Mouse (Mus musculus) lung, embryonic 16.5 days (tissue): ENCODE data around the gene Cln3. TPM values are rescaled to one million over a fixed set of nuclear protein-coding genes. Genes with fewer than 3 reads are reported as not detected.

Experiments used
- ATAC-seq: fragments of 200-750 bp; cut with Nextera tagmentation; 2 replicates; pipeline ENCODE4 v1.8.0; 2017; ENCODE audit warnings: low read depth, mild to moderate bottlenecking, moderate library complexity
- H3K27ac ChIP-seq: fragments of 300-500 bp; sonication (generic); 2 replicates; pipeline ENCODE4 v1.5.1; 2014; ENCODE audit warnings: mild to moderate bottlenecking, control low read depth, low read length
- H3K27me3 ChIP-seq: fragments of 300-500 bp; sonication (generic); 2 replicates; pipeline ENCODE4 v1.6.1; 2014; ENCODE audit warnings: low read depth, low read length, mixed read lengths; ENCODE audit not compliant: control insufficient read depth, insufficient read depth
- H3K36me3 ChIP-seq: fragments of 300-500 bp; sonication (generic); 2 replicates; pipeline ENCODE4 v1.6.1; 2014; ENCODE audit warnings: low read length; ENCODE audit not compliant: control insufficient read depth, insufficient read depth
- H3K4me1 ChIP-seq: fragments of 300-500 bp; sonication (generic); replicated peaks from 2 replicates; pipeline ENCODE4 v1.6.1; 2014; ENCODE audit warnings: low read length, mixed read lengths; ENCODE audit not compliant: control insufficient read depth, insufficient read depth
- H3K4me2 ChIP-seq: fragments of 300-500 bp; sonication (generic); 2 replicates; pipeline ENCODE4 v1.6.1; 2014; ENCODE audit warnings: low read depth, low read length, control low read depth
- H3K4me3 ChIP-seq: fragments of 300-500 bp; sonication (generic); 2 replicates; pipeline ENCODE4 v1.5.1; 2014; ENCODE audit warnings: mild to moderate bottlenecking, low read length, control low read depth
- H3K9ac ChIP-seq: fragments of 300-500 bp; sonication (generic); 2 replicates; pipeline ENCODE4 v1.6.1; 2014; ENCODE audit warnings: low read length, control low read depth
- H3K9me3 ChIP-seq: fragments of 300-500 bp; sonication (generic); 2 replicates; pipeline ENCODE4 v1.6.1; 2016; ENCODE audit warnings: low read length; ENCODE audit not compliant: control insufficient read depth
- WGBS: fragments of 180-500 bp; shearing (Covaris S2); extraction: QIAGEN DNeasy Blood & Tissue Kit; methylation state at CpG from one replicate; pipeline ENCODE4 v1.1.7; 2014; 5-methylcytosine and 5-hydroxymethylcytosine counted together
- polyA plus RNA-seq: library from polyadenylated mRNA; unstranded; fragments of >200 nt; fragmentation: Nextera tagmentation; extraction: Ambion mirVana; gene quantifications from 2 replicates; pipeline ENCODE4 v1.2.1, GENCODE M21; 2015

Cln3 gene
- polyA plus RNA-seq, 1 experiment from 2014 or later, result 31.7 TPM

DNA sequence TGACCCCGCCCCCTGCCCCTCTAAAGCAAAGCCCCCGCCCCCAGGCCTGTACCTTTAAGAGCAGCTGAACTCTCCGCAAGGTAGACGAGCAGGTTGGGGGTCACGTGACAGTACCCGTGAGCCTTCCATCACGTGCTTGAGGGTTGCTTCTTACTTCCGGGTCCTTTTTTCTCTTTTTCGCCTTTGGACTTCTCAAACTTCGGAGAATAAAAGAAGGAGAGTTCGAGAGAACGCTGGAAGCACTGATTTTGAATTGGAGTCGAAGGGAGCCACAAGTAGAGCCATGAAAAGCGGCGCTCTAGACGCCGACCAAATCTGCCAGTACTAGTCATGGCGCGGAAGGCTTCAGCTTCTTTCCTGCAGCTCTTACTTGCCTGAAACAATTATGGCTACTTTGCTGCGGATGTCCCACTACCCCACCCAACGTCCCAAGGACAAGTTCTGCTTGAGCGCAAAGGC lies 2.3 kb downstream of the Cln3 start:
- peak; percentile 86 for ATAC-seq
- H3K4me3 ChIP-seq, result peak overlapping the region; percentile 53
- H3K27ac ChIP-seq, result peak overlapping the region; percentile 70
- peak overlapping the region; percentile 68 for H3K9ac ChIP-seq
- WGBS, result under 1% methylated on average over 22 of the region's 22 CpGs
- H3K9me3 ChIP-seq, result no peaks in the 10 kb centered on the region
- H3K36me3 ChIP-seq, result no peaks in the 10 kb centered on the region
- peak overlapping the region; percentile 88 for H3K4me2 ChIP-seq
- no peaks in the 10 kb centered on the region for H3K27me3 ChIP-seq
- peaks cover 6% of the 10 kb centered on the region for H3K4me1 ChIP-seq

- no peaks in the 10 kb centered on the region for H3K27me3 ChIP-seq
- H3K27ac ChIP-seq, result peak overlapping the region; percentile 70; the same call in 1 of the 2 replicates
- 1% methylated on average over 20 of the region's 20 CpGs for WGBS
- no peaks in the 10 kb centered on the region for H3K36me3 ChIP-seq
- peak overlapping the region; percentile 88 for H3K4me2 ChIP-seq
- ATAC-seq, result peak; percentile 46; the same call in 1 of the 2 replicates
- H3K9ac ChIP-seq, result peak overlapping the region; percentile 68
- peak overlapping the region; percentile 53 for H3K4me3 ChIP-seq
- peaks cover 6% of the 10 kb centered on the region for H3K4me1 ChIP-seq
- H3K9me3 ChIP-seq, result no peaks in the 10 kb centered on the region
These were observed 2.9 kb downstream of the Cln3 start for GRCm38 (mm10) chr7:126582759-126583158.

DNA sequence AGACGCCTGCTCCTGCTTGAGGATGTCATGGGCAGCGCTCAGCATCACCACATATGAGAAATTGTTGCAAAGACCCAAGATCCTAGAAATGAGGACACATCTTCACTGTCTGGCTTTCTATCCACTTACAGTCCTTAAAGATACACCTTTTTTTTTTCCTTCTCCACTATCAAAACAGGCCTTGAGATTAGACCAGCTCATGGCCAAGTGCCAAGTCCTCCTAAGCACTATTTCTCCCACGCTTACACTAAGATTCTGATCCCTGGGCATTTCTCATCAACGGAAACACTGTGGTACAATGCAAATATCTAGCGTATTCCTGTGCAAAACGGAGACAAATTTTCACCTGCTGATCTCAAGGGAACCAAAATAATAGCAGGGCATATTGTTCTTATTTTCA lies 4.0 kb downstream of the Cln3 start:
- Histone ChIP-seq H3K4me1 (peaks cover 4% of the 10 kb centered on the region), H3K9ac (no peak overlapping the region), H3K9me3 (no peaks in the 10 kb centered on the region), H3K4me3 (no peak overlapping the region), H3K27ac (no peak overlapping the region), H3K36me3 (no peaks in the 10 kb centered on the region), H3K27me3 (no peaks in the 10 kb centered on the region), H3K4me2 (no peak overlapping the region)
- no peak for ATAC-seq
- WGBS, result 74% methylated on average over 6 of the region's 6 CpGs

- Histone ChIP-seq H3K4me1 (peaks cover 3% of the 10 kb centered on the region), H3K4me2 (no peak overlapping the region), H3K9ac (no peak overlapping the region), H3K9me3 (no peaks in the 10 kb centered on the region), H3K4me3 (no peak overlapping the region), H3K27ac (no peak overlapping the region), H3K27me3 (no peaks in the 10 kb centered on the region), H3K36me3 (no peaks in the 10 kb centered on the region)
- no peak for ATAC-seq
- 42% methylated on average over 8 of the region's 8 CpGs for WGBS
These were observed 6.4 kb downstream of the Cln3 start for GRCm38 (mm10) chr7:126579172-126579571.

DNA sequence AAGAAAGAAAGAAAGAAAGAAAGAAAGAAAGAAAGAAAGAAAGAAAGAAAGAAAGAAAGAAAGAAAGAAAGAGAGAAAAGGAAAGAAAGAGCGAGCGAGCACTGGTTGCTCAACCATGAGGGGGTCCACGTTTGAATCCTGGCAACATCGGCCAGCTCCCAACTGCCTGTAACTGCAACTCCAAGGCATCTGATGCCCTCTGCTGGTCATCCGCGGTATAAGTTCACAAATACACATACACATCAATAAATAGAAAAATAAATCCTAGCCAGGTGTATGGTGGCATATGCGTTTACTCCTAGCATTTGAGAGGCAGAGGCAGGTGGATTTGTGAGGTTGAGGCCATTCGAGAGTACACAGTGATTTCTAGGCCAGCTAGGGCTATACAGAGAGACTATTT lies 8.7 kb downstream of the Cln3 start:
- H3K9ac ChIP-seq, result no peak overlapping the region
- no peaks in the 10 kb centered on the region for H3K4me1 ChIP-seq
- no peak overlapping the region for H3K4me3 ChIP-seq
- H3K27me3 ChIP-seq, result no peaks in the 10 kb centered on the region
- no peak overlapping the region for H3K27ac ChIP-seq
- H3K9me3 ChIP-seq, result no peaks in the 10 kb centered on the region
- H3K36me3 ChIP-seq, result 0 out of 2 replicates have a peak, but pooled peaks cover 4% of the 10 kb centered on the region
- ATAC-seq, result no peak
- H3K4me2 ChIP-seq, result no peak overlapping the region
- 55% methylated on average over 8 of the region's 8 CpGs for WGBS

GRCm38 (mm10) chr7:126566094-126566765 lies 19.4 kb downstream of the Cln3 start, which contains the start of gene Eif3c:
TSS of gene Eif3c (minus strand) at chr7:126566411.
- under 1% methylated on average over 46 of the region's 46 CpGs for WGBS

DNA sequence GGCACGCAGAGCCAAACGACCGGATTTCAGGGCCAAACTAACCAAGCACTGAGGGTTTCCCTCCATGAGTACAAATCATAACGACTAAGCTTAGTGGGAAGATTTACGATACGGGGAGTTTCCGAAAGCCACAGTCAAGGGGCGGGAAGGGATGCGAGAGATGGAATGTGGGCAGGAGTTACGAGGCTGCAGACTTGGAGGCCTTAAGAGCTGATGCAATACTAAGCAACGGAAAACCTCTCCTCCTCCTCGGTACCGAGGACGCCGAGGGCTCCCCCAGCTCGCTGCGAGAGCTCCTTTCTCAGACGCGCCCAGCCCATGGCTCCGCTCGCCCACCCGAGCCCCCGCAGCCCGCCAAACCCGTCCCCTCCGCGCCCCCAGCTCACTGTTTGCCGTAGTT lies 19.9 kb downstream of the Cln3 start:
- Histone ChIP-seq H3K4me2 (peak overlapping the region; percentile 81), H3K4me1 (peaks cover 6% of the 10 kb centered on the region), H3K9ac (peak overlapping the region; percentile 93), H3K9me3 (no peaks in the 10 kb centered on the region), H3K36me3 (peaks cover 27% of the 10 kb centered on the region), H3K27ac (peak overlapping the region; percentile 88), H3K4me3 (peak overlapping the region; percentile 99), H3K27me3 (no peaks in the 10 kb centered on the region)
- WGBS, result under 1% methylated on average over 28 of the region's 28 CpGs
- peak; percentile 46; the same call in 1 of the 2 replicates for ATAC-seq

More at GRCm38 (mm10) chr7:126566094-126566765, 19.4 kb downstream of the Cln3 start, which contains the start of gene Eif3c:
- Histone ChIP-seq H3K4me1 (peaks cover 6% of the 10 kb centered on the region), H3K9me3 (no peaks in the 10 kb centered on the region), H3K4me2 (peak within 1 kb of the TSS; percentile 81), H3K9ac (peak within 1 kb of the TSS; percentile 93), H3K27ac (peak within 1 kb of the TSS; percentile 88), H3K4me3 (peak within 1 kb of the TSS; percentile 99), H3K27me3 (no peaks in the 10 kb centered on the region), H3K36me3 (peaks cover 27% of the 10 kb centered on the region)
- peak; percentile 98 for ATAC-seq

GRCm38 (mm10) chr7:126556635-126557034 lies 29.0 kb downstream of the Cln3 start:
- H3K36me3 ChIP-seq, result peaks cover 60% of the 10 kb centered on the region
- no peaks in the 10 kb centered on the region for H3K4me1 ChIP-seq
- H3K9ac ChIP-seq, result no peak overlapping the region
- no peaks in the 10 kb centered on the region for H3K27me3 ChIP-seq
- ATAC-seq, result no peak
- H3K4me3 ChIP-seq, result no peak overlapping the region
- no peaks in the 10 kb centered on the region for H3K9me3 ChIP-seq
- no peak overlapping the region for H3K4me2 ChIP-seq
- H3K27ac ChIP-seq, result no peak overlapping the region
- WGBS, result 92% methylated on average over 5 of the region's 5 CpGs

- Histone ChIP-seq H3K4me1 (no peaks in the 10 kb centered on the region), H3K4me3 (no peak overlapping the region), H3K27me3 (no peaks in the 10 kb centered on the region), H3K9ac (no peak overlapping the region), H3K27ac (no peak overlapping the region), H3K4me2 (no peak overlapping the region), H3K36me3 (peaks cover 73% of the 10 kb centered on the region), H3K9me3 (no peaks in the 10 kb centered on the region)
- no peak for ATAC-seq
- WGBS, result 89% methylated on average over 1 of the region's 1 CpGs
These were observed 30.8 kb downstream of the Cln3 start for GRCm38 (mm10) chr7:126554796-126555195.
